Mouse (Mus musculus): ENCODE measurements around the gene D10Jhu81e. TPM values are rescaled to one million over a fixed set of nuclear protein-coding genes. Genes with fewer than 3 reads are reported as not detected.
"Not testable (repeated sequence)": the region's sequence is repeated elsewhere in the genome, so short reads cannot be mapped to it uniquely, and the experiment has no call there.

D10Jhu81e gene
- total RNA-seq, 2 experiments from 2014 or later: 52.6 to 59.3 TPM

GRCm38 (mm10) chr10:78135947-78136346 is 33.6 kb downstream of the D10Jhu81e start:
- intact Hi-C loops (cut with DNase I): no loop called here
- DNase-seq: no peak

- intact Hi-C loops (cut with DNase I): no loop called here
- DNase-seq: no peak
Measured at GRCm38 (mm10) chr10:78134975-78135798, 34.4 kb downstream of the D10Jhu81e start.

GRCm38 (mm10) chr10:78134400-78134799 is 35.2 kb downstream of the D10Jhu81e start:
- intact Hi-C loops (cut with DNase I): no loop called here
- DNase-seq: no peak

GRCm38 (mm10) chr10:78129998-78130397 is 39.6 kb downstream of the D10Jhu81e start:
- intact Hi-C loops (cut with DNase I): no loop called here

GRCm38 (mm10) chr10:78129423-78129822 is 40.2 kb downstream of the D10Jhu81e start:
- peak; percentile 75 for DNase-seq

More at GRCm38 (mm10) chr10:78129998-78130397, 39.6 kb downstream of the D10Jhu81e start:
- no peak for DNase-seq

GRCm38 (mm10) chr10:78128647-78129046 is 40.9 kb downstream of the D10Jhu81e start:
- intact Hi-C loops (cut with DNase I): no loop called here
- DNase-seq: no peak

More at GRCm38 (mm10) chr10:78129423-78129822, 40.2 kb downstream of the D10Jhu81e start:
- intact Hi-C loops (cut with DNase I): no loop called here

- intact Hi-C loops (cut with DNase I): no loop called here
- no peak for DNase-seq
Measured at GRCm38 (mm10) chr10:78127931-78128330, 41.7 kb downstream of the D10Jhu81e start.

- no peak for DNase-seq
- intact Hi-C loops (cut with DNase I): no loop called here
Measured at GRCm38 (mm10) chr10:78127046-78127870, 42.3 kb downstream of the D10Jhu81e start.

- intact Hi-C loops (cut with DNase I): no loop called here
- DNase-seq: no peak
Measured at GRCm38 (mm10) chr10:78126311-78126710, 43.3 kb downstream of the D10Jhu81e start.

- intact Hi-C loops (cut with DNase I); DNase-seq: not testable (repeated sequence)
Measured at GRCm38 (mm10) chr10:78125061-78125460, 44.5 kb downstream of the D10Jhu81e start.

- intact Hi-C loops (cut with DNase I): not testable (repeated sequence)
Measured at GRCm38 (mm10) chr10:78124137-78124536, 45.4 kb downstream of the D10Jhu81e start.

GRCm38 (mm10) chr10:78119422-78119821 is 50.2 kb downstream of the D10Jhu81e start:
- intact Hi-C loops (cut with DNase I): no loop called here
- DNase-seq: no peak

More at GRCm38 (mm10) chr10:78124137-78124536, 45.4 kb downstream of the D10Jhu81e start:
- DNase-seq: peak; percentile 26

- intact Hi-C loops (cut with DNase I): no loop called here
- no peak for DNase-seq
Measured at GRCm38 (mm10) chr10:78115153-78115552, 54.4 kb downstream of the D10Jhu81e start.

GRCm38 (mm10) chr10:78114521-78115092 is 55.0 kb downstream of the D10Jhu81e start:
- no peak for DNase-seq
- intact Hi-C loops (cut with DNase I): no loop called here

Other genes with a start within 250 kb of the D10Jhu81e start
- 10 to 100 TPM; 14.1 to 22.9 TPM for gene Trpm2, start 199.2 kb downstream of the D10Jhu81e start, total RNA-seq (2021)
- gene 1810043G02Rik, start 191.3 kb downstream of the D10Jhu81e start, total RNA-seq (2021): 10 to 100 TPM; 28.9 to 35.3 TPM
- 10 to 100 TPM; 73.2 to 83.6 TPM for gene Pfkl, start 159.7 kb downstream of the D10Jhu81e start, total RNA-seq (2021)
- gene Dnmt3l, start 127.8 kb downstream of the D10Jhu81e start, total RNA-seq (2021): not detected
- gene Aire, start 126.2 kb downstream of the D10Jhu81e start, total RNA-seq (2021): under 1 TPM; 0.44 TPM
- gene Icosl, start 100.5 kb downstream of the D10Jhu81e start, total RNA-seq (2021): under 1 TPM; 0.85 to 0.98 TPM
- 10 to 100 TPM; 22.6 to 23.7 TPM for gene Pwp2, start 15.4 kb upstream of the D10Jhu81e start, total RNA-seq (2021)
- 10 to 100 TPM; 85.8 to 86.5 TPM for gene Trappc10, start 74.9 kb upstream of the D10Jhu81e start, total RNA-seq (2021)
- 100 to 1,000 TPM; 169 to 181 TPM for gene Agpat3, start 182.7 kb upstream of the D10Jhu81e start, total RNA-seq (2021)
- gene Rrp1, start 243.3 kb upstream of the D10Jhu81e start, total RNA-seq (2021): 100 to 1,000 TPM; 295 to 298 TPM